Mouse (Mus musculus): ENCODE measurements around the gene S100a5.

The S100a5 gene

GRCm38 (mm10) chr3:90625496-90625895 is 17.2 kb downstream of the S100a5 start:
- no peak for DNase-seq (ENCODE audit: extremely low read depth, low read depth)

GRCm38 (mm10) chr3:90626266-90627021 is 18.1 kb downstream of the S100a5 start:
- DNase-seq (ENCODE audit: extremely low read depth, low read depth): no peak

GRCm38 (mm10) chr3:90627366-90627765 is 19.0 kb downstream of the S100a5 start:
- no peak for DNase-seq (ENCODE audit: extremely low read depth, low read depth)

- no peak for DNase-seq (ENCODE audit: extremely low read depth, low read depth)
These were observed 19.5 kb downstream of the S100a5 start for GRCm38 (mm10) chr3:90627807-90628206.

GRCm38 (mm10) chr3:90629298-90629697 is 21.0 kb downstream of the S100a5 start:
- no peak for DNase-seq (ENCODE audit: extremely low read depth, low read depth)

- DNase-seq (ENCODE audit: extremely low read depth, low read depth): no peak
These were observed 23.7 kb downstream of the S100a5 start for GRCm38 (mm10) chr3:90631984-90632383.

GRCm38 (mm10) chr3:90638511-90639275 is 30.4 kb downstream of the S100a5 start:
- DNase-seq (ENCODE audit: extremely low read depth, low read depth): no peak

- DNase-seq (ENCODE audit: extremely low read depth, low read depth): peak; percentile 47
These were observed 31.3 kb downstream of the S100a5 start for GRCm38 (mm10) chr3:90639511-90640154.

- no peak for DNase-seq (ENCODE audit: extremely low read depth, low read depth)
These were observed 32.7 kb downstream of the S100a5 start for GRCm38 (mm10) chr3:90640981-90641380.

GRCm38 (mm10) chr3:90644220-90644619 is 35.9 kb downstream of the S100a5 start:
- peak; percentile 29 for DNase-seq (ENCODE audit: extremely low read depth, low read depth)

GRCm38 (mm10) chr3:90647291-90647690 is 39.0 kb downstream of the S100a5 start:
- DNase-seq (ENCODE audit: extremely low read depth, low read depth): no peak

GRCm38 (mm10) chr3:90648981-90649380 is 40.7 kb downstream of the S100a5 start:
- no peak for DNase-seq (ENCODE audit: extremely low read depth, low read depth)

- DNase-seq (ENCODE audit: extremely low read depth, low read depth): no peak
These were observed 41.5 kb downstream of the S100a5 start for GRCm38 (mm10) chr3:90649832-90650231.

- peak; percentile 38 for DNase-seq (ENCODE audit: extremely low read depth, low read depth)
These were observed 44.7 kb downstream of the S100a5 start for GRCm38 (mm10) chr3:90652878-90653508.

- DNase-seq (ENCODE audit: extremely low read depth, low read depth): no peak
These were observed 45.4 kb downstream of the S100a5 start, which contains the start of gene S100a7a for GRCm38 (mm10) chr3:90653717-90654116. Gene S100a7a, plus strand, starts transcription at chr3:90654017.

- DNase-seq (ENCODE audit: extremely low read depth, low read depth): no peak
These were observed 49.1 kb downstream of the S100a5 start for GRCm38 (mm10) chr3:90657405-90657804.

- DNase-seq (ENCODE audit: extremely low read depth, low read depth): no peak
These were observed 51.2 kb downstream of the S100a5 start for GRCm38 (mm10) chr3:90659364-90660044.

All from MEL-GATA-1-ER (cell line).